Mouse (Mus musculus): ENCODE measurements around the gene Adgrl3.

Adgrl3 gene

DNA sequence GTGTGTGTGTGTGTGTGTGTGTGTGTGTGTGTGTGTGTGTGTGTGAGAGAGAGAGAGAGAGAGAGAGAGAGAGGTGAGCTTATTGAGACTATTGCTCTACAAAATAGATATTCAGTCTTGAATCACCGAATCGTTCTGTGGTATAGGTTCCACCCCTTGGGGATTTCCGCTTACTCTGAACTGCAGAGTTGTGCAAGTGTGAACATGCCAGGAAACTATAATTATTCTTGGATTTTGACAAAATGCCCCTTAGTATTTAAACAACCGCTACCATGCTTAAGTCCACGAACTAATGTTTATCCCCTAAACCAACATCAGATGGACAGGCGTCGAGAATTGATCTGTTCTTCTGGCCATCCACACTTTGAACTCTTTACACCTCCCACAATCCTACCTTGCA, 57.1 kb downstream of the Adgrl3 start:
- DNase-seq = no peak

DNA sequence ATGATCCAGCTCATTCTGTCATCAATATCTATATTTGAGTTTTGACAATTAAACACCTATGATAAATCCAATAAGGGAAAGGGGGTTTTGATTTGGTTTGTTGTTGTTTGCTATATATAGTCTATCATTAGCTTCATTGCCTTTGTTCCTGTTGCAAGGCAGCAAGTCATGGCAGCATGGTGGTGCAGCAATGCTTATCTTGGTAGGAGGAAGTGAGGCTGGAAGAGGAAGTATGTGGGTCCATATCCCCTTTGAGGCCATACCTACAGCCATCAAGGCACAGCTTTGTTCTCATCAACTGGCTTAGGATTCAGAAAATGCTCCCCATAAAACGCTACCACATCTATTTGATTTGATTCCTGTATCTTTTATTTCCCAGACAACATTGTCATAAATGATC, 58.1 kb downstream of the Adgrl3 start:
- DNase-seq = no peak

DNA sequence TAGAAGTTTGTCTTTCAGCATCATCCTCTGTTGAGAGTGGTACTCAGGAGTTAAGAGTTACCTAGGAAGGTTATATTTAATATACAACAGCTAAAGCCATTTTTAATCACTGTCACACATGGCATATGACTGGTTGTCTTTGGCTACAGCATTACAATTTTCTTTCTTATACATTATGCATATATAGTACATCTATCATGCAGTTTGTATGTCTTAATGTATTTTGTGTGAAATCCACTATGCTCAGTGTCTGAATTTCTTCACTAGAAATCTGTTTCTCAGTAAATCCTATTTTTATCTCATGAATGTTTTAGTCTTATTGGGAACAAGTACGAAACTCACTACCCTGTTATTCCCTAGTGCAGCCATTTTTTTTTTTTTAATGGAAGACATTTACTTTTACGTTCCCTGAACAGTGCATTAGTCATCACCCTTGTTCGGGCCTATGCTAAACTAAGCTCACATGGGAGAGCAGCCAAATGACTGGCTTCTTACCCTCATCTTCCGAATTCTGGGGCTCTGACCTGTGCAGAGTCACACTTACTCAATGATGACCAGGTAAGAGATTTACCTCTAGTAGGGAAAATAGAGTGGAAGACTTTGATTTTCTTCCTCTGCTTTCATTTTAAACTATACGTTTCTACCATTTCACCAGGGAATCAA, 63.9 kb downstream of the Adgrl3 start:
- no peak for DNase-seq

DNA sequence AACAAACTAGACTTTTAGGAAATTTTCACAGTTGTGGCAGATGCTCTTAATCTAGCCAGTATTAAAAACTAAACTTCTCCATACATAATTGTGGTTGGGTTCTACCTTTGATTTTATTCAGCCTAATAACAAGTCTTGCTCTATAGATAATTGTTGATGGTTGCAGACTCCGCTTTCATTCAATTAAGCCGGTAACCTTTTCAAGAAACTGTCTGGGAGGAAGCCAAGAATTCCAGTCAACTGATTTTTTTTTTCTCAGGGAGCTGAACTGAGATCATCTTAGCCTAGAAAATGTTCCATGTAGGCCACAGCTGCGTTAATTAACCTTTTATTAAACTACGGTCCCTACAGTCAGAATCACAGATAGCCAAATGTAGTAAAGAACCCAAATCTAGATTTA, 65.2 kb downstream of the Adgrl3 start:
- no peak for DNase-seq

DNA sequence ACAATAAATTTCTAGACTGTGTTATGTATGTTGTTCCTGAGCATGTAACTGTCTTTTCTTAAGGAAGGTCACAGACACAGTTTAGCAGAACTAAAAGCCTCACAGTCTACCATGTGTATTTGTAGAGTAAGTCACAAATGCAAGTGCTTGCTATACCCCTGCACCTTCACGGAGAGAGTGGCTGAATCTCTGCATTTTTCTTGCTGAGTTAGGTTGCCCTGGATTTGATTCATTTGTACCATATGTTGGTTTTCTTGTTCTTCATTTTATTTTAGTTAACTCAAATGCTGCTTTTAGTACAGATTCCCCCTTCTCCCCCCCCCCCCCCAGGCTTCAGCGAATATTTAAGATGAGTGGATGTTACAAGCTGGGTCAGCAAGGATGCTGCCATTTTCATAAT, 68.7 kb downstream of the Adgrl3 start:
- no peak for DNase-seq

DNA sequence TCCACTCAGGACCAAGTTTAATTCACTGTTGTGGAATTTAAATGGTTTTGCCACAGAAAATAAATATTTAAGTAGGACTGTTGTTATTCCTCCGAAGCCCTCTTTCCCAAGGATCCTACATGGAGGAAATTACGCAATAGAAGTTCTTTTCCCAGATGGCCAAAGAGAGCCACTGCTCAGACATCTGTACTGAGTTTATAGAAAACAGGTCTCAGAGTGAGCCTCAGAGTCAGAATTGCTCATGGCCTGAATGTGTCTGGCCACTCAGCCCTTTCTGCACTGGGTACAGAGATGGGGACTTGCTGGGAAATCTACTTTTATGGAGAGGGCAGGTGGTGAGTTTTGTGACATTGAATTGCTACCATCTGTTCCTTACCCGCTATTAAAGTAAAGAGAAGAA, 74.7 kb downstream of the Adgrl3 start:
- no peak for DNase-seq

DNA sequence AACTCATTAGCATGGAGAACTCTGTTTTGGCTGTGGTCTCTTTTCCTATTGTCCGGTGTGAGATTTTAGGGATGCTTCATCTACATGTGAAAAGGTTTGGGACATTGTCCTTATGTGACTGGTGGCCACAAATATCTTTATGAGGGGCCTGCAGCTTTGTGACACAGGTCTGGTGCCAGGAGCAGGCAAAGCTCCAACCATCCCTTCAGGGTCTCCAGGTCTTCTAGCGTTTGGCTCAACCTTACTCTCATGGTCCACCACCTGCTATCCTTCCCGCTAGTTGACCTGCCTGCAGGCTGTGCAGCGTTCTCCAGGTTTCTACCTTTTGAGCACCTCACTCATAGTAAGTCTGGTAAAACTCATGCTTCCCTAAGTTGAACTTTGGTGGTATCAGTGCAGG, 77.2 kb downstream of the Adgrl3 start:
- no peak for DNase-seq

DNA sequence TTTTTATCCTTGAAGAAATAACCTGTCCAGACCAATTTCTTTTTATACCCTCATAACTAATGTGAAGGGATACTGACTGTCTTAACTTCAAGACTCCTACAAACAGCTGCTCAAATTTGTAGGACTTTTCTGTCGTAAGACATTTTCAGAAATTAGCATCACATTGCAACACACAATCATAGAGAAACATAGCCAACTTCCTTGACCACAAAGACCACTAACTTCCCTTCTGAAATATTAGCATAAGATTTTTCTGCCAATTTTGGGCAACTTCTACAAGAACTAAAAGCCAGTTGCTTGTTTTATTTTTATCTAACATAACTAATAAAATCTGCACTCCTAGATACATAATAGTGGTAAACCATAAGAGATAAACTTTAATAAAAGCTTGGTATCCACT, 87.5 kb downstream of the Adgrl3 start:
- no peak for DNase-seq

DNA sequence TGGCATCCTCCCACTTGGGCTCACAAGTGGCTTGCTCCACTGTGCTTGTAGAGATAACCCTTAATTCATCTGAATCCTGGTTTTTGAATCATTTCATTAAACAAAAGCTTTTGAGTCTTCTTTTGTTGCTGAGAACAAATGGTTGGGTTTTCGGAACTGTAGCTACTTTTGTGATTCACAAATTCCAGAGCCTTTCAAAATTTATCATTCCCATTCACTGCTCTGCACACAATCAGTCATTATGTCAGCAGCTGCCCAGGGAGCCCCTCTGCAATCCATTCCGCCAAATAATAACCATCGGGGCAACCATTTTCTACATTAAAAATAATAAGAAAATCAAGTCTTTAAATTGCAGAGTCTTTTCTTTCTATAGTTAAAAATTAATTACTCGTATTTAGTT, 104.5 kb downstream of the Adgrl3 start:
- no peak for DNase-seq

DNA sequence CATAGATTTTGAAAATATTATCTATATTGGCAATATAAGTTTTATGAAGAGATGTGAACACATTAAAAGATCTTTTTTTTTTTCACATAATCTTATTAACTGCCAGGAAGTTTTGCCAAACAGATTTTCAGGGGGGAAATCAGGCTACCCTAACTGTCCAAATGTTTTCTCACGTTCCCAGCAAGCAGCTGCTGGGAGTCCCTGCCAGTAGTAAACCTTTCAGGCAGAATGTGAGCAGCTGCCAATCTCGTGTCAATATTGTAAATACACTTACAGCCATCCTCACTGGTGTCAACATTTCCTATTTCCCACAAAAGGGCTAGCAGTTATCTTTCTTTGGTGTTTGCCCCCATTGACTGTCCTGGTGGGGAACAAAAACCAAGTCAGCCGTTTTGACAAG, 107.7 kb downstream of the Adgrl3 start:
- DNase-seq = no peak

DNA sequence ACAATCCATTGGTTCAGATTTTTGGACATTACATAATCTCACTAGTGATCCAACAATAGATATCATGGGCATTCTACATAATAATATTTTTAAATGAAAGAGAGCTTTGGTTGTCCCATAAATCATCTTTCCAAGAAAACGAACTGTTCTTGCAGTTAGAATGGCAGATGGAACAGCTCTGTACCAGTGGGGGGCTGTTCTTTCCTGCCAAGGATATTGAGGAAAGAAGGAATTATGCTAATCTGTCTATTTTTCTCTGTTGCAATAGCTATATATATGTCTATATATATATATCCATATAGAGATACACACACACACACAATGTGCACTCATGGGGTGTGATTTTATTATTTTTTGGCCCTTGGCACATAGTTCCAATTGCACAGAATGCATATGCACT, 116.5 kb downstream of the Adgrl3 start:
- DNase-seq = no peak

DNA sequence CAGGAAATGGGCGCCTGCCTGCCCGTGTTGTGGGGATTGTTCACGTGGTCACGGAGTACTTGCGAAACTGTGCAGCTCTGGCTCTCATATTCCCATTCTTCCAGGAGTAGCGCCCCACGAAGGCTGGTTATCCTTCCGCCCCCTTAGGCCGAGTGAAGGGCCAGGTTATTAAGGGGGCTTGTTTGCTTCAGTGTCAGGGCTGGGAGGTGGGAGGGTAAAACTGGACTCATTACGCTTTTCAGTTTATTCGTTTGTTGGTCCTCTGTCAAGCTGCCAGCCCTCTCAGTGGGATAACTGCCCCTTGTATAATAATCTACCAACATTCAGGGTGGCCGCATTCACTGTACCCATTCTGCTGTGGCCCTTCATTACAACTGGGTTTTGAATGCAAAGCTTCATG, 135.9 kb downstream of the Adgrl3 start:
- no peak for DNase-seq

DNA sequence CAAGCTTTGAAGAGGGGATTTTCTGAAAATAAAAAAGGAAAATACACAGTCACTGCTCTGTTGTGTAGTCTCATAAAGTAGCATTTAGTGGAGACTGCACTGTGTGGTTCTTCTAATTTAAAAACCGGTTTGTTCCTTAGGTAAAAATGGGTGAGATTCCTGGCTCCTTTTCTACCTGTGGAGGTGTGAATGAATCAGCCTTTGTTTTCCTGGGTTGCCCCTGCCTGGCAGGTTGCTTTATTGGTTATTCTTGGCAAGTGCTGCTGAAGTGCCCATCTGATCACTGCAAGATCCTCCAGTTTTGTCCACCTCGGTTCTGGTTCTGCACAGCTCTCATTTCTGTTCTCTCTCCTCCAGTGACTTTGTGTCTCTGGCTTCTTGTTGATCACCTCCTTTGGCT, 136.3 kb downstream of the Adgrl3 start:
- DNase-seq = no peak

DNA sequence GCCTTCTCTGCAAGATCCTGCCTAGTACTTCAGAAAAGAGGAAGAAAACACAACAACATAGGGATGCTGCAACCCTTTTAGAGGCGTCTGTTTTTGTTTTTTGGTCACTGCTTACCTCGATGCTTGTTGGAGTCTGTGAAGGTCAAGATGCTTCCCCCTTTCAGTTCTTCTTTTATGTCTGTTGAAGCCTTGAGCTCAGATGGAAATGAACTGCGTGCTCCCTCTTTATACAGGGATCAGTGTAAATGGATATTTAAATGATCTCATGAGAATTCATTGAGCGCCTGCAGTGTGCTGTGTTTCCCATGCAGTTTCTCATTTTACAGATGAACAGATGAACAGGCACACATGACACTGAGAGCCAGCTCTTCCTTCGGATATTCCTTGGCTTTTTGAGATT, 136.9 kb downstream of the Adgrl3 start:
- DNase-seq = no peak

DNA sequence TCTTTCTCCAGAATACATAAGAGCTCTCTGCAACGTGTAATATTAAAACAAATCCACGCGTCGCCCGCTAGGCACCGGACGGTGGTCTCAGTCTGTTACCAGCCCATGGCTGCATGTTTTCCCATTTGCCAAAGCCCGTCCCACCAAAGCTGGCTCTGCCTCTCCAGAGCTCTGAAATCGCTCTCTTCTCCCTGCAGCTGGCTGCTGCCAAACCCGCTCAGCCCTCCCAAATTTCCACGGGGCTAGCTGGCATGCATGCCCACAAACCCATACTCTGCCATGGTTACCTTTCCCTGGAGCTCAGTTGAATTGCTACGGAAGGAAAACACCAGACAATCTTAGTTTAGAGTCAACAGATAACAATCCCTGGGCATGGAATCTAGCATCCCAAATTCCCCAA, 139.1 kb downstream of the Adgrl3 start:
- DNase-seq = no peak

DNA sequence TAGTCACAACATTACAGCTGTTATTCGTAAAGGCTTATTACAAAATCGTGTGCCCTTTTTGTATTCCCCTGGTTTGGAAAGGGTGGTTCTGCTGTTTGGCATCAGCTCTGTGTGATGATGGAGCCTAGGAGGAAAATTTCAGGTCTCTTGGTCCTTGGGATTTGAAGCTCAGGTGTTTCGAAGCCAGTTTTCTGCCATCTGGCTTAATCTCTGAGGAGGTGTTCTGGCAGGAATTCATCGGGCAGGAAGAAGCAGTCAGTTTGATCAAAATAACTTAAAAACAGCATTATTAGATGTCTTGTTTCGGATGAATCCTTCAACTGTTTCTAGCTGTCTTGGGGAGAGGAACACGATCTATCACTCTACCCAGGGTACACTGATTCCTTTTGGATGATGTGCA, 140.5 kb downstream of the Adgrl3 start:
- DNase-seq = no peak

DNA sequence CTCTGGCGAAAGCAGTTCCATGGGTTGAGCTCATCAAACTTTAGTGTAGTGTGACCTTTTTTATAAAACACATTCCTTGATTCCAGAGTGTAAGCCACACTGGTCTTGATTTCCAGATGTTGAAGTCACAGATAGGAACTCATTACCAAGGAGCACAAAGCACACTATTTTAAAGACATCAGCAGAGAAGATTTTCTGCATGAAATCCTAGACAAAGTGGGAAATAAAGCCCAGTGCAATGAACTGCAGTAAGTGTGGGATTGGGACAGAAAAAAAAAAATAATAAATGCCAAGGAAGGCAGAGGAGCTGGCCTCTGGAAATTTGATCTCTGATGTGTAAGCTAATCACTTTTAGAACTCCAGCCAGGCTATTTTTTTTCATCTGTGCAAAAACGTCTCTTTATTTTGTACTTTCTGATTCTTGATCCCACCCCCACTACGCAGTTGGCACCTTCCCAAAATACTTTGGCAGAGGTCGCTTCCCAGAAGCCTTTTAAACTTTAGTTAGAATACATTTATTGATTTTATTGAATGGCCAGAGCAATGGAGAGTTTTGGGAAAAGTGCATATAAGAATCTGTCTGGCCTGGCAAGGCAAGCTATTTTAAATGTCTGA, 169.0 kb downstream of the Adgrl3 start:
- DNase-seq = peak; percentile 6 to 21

DNA sequence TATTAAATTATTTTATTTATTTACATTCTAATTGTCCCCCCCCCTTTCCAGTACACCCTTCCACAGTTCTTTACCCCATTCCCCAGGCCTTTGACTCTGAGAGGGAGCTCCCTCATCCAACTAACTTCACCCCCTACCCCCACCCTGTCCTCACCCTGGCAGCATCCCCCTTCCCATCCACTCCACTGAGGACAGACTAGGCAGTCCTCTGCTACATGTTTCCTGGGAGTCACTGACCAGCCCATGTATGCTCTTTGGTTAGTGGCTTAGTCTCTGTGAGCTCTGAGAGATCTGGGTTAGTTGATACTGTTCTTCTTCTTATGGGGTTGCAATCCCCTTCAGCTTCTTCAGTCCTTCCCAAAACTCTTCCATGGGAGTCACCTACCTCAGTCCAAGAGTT, 180.4 kb downstream of the Adgrl3 start:
- no peak for DNase-seq

DNA sequence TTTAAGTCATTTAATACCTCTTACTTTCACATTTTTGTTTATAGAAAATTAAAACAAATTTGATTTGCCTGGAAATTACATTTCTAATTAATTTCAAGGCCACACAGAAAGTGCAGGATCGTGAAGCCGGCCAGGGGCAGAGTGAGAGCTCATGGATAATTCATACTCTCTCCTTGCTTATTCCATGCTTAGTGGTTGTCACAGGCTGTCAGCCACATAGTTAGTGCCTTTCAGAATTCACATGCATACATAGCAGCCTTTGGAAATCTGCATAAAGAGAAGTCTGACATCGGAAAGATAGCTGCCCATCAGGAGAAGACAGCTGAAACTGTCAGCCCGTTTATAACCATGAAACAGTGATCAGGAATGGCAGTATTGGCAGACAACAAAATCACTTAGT, 181.9 kb downstream of the Adgrl3 start:
- DNase-seq = no peak

DNA sequence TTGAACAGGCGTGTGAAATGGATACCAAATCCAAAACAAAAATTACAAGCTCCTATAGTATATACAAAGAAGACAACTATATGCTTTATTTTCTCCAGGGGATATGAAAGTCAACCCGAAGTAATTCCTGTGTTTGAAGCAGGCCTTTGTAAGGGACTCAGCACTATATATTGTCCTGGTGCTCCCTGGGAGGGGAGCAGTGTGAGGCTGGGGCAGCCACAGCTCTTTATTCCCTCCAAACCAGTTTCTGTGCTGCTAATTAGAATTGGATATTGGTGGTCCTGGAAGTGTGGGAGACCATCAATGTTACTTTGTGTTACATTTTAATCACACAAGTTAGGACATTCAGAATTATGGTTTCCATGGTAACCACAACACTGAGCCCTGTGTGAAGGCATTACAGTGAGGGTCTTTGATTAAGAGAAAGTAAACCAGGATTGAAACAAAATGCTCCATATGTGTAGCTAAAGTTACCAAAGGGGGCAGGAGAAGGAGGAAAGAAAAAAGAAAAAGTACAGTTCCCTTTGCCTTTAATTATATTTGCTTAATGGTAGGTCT, 198.6 kb downstream of the Adgrl3 start:
- DNase-seq = no peak

DNA sequence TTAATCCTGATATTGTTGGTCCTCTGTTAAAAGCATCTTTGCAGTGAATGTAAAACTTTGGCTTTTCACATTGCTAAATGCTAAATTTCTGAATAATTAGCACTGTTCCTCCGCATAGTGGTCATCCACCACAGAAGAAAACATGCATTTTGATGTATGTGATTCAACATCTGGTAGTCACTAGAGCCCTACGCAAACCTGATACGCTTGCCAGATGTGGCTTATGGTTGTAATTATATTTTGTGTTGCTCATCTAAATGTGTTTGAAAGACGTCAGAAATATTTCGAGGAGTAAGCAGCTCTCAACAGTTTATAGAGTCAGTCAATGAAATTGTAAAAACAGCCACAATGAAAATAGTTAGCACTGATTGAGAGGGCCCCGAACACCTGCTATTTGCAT, 204.5 kb downstream of the Adgrl3 start:
- DNase-seq = no peak

DNA sequence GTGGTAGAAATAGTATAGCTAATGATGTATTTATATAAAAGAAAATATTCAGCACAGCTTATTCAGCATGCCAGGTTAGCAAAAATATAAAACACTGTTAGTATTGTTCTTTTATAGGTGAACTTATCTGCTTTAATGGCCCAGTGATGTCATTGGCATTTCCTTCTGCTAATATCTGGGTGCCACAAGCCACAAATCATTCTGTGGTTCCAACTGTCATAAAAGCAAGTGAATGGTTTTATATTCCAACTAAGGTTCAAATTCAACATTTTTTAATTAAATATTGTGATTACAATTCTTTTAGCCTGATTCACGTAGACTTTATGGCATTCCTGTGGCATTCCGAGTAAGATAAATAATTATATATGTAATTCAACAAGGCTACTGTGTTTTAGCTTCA, 205.5 kb downstream of the Adgrl3 start:
- no peak for DNase-seq

DNA sequence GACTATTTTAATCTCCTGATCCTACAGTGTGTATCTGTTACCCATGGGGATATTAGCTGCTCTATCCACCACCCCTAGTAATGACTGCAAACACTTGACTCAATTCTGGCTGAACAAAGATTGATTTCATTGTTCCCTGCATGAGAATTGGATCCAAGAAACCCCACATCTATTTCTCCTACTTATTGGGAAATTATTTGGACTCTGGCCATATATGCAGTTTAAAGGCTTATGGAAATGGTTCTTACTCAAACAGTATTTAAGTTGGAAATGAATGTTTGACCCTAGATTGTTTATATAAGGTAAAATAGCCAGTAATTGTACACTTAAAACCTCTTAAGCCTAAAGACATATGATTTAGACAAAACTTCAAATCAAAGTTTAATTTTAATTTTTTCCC, 207.3 kb downstream of the Adgrl3 start:
- DNase-seq = no peak

DNA sequence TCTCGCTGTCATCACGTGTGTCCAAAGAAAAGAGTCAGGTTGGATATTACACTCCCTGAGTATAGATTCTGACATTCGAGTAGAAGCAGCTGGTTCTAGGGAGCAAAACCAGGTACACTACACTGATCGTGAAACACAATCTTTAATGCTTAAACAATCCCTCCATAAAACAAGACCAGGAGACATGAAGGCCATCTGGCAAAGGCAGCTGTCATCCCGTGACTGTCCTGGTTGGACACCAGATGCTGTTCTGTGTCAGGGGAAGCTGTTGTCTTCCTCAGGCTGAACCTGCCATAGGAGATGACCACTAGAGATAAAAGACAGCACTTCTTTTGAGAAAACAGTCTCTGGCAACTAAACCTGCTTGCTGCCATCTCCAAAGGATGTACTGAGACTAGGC, 228.8 kb downstream of the Adgrl3 start:
- no peak for DNase-seq

DNA sequence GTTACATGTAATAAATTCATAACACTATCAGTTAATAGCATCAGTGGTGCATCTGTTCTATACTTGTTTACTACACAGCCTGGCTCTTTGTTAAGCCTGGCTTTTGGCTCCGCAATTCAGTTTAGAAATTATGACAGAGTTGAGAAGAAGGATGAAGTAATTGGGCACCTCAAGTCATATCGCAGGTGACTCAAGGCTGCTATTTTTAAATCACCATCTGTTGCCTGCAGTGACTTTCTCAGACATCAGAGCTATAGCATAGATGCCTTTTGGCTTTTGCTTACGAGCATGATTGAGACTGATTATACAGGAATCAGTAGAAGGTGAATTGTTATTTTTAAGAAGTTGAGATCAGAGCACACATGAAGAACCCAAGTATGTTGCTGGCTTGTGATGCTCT, 236.2 kb downstream of the Adgrl3 start:
- no peak for DNase-seq
